Mouse (Mus musculus) bone marrow macrophage, adult 2 months (primary cell): ENCODE data around the gene Foxj3.

ENCODE experiments used
- CTCF ChIP-seq: IDR thresholded peaks from 2 replicates; pipeline ENCODE4 v1.5.1; 2012; ENCODE audit warnings: low read depth, mild to moderate bottlenecking, low read length, moderate library complexity
- POLR2A ChIP-seq: IDR thresholded peaks from 2 replicates; pipeline ENCODE4 v1.6.1; 2012; ENCODE audit warnings: mild to moderate bottlenecking, low read depth, low read length, borderline replicate concordance

DNA sequence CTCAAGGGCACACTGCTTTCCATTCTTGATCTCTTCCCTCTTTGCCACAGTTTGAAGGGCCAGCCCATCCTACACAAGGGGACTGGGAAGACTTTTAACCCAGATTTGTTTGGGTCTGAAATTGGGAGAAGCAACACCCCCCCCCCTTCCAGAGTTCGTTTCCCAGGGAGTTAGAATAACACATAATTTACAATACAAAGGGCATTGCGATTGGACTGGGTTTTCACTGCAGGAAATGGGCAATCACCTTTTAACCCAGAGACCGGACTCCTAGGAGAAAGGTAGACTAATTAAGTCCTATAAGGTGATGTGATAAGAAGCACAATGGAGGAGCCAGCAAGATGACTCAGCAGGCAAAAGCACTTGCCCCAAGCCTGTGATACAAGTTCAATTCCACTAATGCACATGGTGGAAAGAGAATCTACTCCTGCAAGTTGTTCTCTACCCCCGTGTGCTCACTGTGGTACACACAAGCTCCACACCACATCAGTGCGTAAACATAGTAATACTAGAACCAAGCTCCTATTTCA lies 38.4 kb upstream of the Foxj3 start:
- TF ChIP-seq CTCF (no peak), POLR2A (no peak)
